Mouse (Mus musculus): Measurements from ENCODE around the gene Cbl.

Cbl gene

DNA sequence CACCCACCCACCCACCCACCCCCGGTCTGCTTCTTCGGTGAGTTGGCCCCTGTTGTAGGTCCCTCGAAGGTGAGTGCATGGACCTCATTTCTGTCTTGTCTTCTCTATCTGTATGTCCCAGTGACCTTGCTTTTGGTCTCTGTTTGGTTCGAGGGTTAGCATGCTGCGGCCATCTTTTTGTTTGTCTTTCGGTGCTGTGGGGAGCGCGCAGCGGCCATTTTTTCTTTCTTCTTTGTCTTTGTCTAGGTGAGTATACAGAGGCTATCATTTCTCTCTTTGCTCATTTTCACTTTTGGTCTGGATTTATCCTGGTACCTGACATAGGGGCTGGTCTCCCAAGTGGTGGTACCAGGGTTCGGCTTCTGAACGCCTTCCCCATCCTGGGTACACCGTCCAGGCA lies 55.0 kb downstream of the Cbl start:
- no peak for DNase-seq (ENCODE audit: low read depth)

DNA sequence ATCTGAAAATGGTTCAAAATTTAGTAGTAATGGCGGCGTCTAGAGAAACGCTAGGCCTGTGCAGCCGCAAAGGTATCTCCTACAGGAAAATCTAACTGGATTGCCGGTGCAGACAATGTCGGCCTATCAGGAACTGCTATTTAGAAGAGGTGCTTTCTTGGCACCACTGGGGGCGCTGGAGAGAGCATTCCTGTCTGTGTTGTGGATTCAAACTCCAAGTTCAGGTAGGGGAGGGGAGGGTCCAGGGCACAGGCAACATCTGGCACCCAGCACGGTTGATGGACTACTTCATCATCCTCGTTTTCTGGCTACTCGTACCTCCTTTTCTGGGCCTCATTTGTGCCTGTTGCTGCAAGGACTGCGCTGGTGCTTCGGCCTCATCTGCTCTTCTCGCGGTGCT lies 55.5 kb downstream of the Cbl start:
- DNase-seq (ENCODE audit: low read depth): peak; percentile 56

DNA sequence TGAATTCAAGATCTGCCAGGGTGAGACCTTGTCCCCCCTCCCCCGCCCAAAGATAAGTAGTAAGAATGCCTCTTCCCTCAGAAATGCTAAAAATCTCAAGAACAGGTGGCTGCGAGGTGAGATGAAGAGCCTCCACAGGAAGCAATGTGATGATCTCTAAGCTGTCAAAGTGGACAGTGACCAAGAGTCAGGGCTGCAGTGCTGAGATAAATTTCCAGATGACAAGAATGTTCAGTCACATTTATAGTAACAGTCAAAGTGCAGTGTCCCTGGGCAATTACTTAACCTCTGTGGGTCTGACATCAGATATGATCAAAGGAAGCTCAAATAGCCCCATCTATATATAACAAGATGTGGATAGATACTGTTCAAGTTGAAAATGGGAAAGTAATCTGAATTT lies 56.4 kb downstream of the Cbl start:
- DNase-seq (ENCODE audit: low read depth): no peak

DNA sequence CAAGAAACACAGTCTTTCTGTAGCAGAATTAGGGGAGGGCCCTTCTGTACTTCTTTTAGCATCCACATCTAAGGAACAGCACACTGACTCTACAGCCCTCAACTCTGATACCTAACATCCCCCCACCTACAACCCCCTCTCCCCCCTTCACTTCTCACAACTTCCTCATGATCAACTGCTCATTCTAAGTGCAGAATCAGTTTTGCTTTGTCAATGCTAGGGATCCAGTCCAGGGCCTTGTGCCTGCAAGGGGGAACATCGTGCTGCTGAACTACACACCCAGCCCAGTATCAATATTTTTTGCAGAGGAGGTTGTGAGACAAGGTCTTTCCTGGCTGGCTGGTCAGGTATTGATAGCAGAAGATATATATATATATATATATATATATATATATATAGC lies 57.9 kb downstream of the Cbl start:
- DNase-seq (ENCODE audit: low read depth): no peak

DNA sequence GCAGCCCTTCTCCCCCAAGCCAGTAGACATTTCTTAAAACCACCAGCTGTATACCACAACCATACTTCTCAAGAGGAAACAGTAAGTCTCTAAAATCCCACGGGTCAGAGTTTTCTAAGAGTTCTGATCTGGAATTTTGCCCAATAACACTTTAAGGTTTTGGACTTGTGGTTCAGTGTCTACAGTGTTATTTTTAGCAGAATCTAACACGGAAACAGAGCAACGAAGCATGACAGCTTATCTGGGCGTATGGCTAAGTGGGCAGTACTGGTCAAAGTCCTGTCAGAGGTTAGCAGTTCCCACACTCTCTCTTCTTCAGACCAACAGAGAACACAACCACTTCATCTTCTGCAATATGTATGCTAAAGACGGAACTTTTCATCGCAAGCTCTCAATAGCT lies 58.3 kb downstream of the Cbl start:
- DNase-seq (ENCODE audit: low read depth): no peak

DNA sequence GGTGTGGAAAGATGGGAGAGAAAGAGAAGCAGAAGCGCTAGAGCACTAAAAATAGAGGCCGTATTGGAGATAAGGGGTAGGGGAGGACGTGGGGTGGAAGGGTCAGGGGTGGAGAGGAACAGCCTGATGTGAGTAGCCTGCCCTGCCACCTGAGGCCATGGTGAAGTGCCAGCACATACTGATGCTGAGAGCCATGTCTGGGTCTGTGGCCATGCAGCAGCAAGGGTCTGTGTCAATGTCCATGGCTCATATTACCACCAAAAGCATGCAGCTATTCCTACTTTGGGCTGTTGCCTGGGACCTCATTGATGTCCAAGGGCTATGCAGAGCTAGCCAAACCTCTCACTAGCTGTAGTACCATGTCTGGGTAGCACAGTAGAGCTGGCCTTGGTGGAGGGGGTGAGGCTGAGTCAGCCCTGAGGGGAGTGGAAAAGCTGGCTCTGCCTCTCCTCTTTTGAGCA lies 63.1 kb downstream of the Cbl start:
- no peak for DNase-seq (ENCODE audit: low read depth)

DNA sequence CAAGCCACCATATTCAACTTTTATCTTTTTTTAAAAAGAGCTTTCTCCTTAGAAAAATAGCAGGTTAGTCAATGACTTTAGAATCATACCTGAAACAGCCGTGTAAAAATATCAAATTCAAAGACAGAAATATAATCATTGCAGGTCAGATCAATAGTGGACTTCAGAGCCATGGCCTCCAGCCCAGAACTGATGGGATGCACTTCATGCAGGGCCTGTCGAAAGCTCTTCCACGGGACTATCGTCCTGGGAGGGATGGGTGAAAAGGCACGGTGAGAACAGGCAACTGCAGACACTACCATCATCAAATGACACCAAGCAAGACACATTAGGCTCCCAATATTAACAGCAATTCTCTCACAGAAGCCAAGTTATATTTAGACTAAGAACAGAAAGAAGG lies 64.9 kb downstream of the Cbl start:
- no peak for DNase-seq (ENCODE audit: low read depth)

DNA sequence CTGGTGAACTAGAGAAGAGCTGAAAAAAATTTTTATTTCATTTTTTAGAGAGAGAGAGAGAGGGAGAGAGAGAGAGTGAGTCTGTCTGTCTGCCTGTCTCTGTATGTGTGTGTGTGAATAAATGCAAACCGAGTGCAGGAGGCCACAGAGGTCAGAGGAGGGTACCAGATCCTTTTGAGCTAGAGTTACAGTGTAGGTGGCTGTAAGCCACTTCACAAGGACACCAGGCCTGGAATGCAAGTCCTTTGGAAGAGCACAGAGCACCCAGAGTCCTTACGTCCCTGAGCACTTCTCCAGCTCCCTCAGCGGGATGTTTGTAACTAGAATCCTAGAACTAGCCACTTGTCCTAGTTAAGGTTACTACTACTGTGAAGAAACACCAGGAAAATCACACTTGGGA lies 74.0 kb downstream of the Cbl start:
- DNase-seq (ENCODE audit: low read depth): no peak

DNA sequence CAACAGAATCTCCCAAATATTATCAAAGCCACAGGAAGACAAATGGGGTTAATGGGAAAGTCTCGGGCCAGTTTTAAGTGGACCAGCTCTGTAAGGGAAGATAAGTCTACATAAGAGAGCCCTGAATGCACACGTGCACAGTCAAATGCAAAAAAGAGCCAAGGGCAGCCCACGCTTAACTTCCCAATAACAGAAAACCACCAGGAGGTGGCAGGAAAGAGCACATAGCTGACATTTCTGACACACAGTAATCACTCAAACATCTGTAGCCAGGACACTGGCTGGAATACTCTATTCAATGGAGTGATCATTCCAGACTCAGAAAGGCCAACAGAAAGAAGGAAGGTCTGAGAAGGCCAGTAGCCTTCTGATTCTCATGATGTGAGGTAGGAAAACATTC lies 86.6 kb downstream of the Cbl start:
- peak; percentile 44 for DNase-seq (ENCODE audit: low read depth)

DNA sequence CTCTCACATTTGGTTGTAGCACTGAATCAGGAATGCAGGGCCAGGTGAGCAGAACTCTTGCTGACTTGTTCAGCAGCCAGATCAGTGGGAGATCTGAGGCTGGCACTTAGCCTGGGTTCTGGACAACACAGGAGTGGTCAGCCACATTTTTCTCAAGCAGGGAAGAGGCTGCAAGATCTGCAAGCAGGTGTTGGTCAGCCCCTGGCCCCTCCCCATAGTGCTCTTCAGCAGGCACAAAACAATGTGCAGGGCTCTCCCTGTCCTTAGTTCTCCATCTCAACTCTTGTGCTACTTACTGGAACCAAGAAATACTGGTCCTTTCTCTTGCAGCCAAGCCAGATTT lies 89.2 kb downstream of the Cbl start:
- DNase-seq (ENCODE audit: low read depth): no peak

DNA sequence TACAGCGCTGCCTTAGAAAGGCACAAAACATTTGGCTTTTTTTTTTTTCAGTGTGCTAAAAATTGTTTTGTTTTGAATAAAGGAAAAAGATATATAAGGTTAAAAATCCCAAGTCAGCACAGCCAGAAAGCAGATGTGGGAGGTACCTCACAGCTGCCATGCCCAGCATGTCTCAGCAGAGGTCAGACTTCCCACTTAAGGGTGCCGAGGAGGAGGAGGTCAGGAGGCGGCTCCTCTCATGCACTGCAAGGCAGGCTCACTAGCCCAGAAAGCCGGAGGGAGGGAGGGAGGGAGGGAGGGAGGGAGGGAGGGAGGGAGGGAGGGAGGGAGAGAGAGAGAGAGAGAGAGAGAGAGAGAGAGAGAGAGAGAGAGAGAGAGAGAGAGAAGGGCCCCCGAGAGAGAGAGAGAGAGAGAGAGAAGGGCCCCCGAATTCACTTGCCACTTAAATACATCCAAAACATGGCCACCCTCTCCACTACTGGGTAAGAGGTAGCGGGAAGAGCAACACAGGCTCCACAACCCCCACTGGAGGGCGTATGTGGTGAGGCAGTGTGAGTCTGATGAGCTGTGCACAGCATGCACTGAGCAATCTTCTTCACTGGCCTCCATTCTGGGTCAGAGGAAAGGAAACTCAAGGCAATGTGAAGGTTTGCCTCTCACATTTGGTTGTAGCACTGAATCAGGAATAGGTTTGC lies 89.7 kb downstream of the Cbl start:
- DNase-seq (ENCODE audit: low read depth): no peak

DNA sequence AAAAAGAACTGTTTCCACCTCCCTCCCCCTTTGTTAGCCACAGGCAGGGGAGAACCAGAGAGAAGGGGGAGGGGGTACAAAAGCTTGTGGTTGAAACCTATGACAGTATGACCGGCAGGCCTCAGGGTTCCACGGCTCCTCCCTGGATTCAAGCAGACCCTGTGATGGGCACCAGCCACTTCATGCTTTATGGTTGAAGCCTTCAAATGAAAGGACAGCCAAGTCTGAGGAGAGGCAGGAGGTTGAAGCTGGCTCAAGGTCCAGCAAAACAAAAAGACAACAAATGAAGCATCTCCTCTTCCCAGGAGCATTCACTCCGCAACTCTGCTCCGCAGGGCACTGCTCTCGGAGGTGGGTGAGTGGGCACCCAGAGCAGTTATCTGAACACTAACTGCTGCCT lies 90.4 kb downstream of the Cbl start:
- no peak for DNase-seq (ENCODE audit: low read depth)

DNA sequence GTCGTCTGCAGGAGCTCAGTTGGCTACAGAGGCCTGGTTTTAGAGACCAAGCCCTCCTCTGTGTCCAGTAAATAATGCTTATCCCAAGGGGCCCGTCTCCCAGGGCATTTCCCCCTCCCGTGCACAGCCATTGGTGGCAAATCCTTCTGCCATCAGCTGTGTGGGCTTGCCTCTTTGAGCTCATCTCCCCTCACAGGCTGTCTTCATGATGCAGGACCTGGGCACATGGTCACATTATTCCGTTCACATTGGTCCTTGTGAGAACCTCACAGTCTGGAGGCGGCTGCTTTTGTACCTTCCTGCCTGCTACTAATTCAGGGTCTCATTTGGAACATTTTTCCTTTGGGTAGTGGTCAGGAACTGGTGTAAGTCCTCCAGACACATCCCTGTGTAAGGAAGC lies 91.9 kb downstream of the Cbl start:
- DNase-seq (ENCODE audit: low read depth): no peak

DNA sequence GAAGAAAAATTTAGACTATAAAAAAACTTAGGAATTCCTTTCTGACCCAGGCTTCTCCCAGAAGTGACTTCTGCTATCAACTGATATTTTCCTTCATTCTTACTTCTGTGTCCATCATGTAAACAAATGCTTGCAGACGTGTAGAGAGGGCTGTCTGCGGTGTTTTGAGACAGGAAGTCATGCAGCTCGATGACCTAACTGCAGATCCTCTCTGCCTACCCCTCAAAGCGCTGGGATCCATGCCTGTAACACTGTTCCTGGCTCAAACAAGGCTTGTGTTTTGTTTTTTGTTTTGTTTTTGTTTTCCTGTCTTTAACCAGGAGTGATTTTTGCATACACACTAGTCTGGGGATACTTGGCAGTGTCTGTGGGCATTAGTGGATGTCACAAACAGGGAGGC lies 96.0 kb downstream of the Cbl start:
- DNase-seq (ENCODE audit: low read depth): no peak

DNA sequence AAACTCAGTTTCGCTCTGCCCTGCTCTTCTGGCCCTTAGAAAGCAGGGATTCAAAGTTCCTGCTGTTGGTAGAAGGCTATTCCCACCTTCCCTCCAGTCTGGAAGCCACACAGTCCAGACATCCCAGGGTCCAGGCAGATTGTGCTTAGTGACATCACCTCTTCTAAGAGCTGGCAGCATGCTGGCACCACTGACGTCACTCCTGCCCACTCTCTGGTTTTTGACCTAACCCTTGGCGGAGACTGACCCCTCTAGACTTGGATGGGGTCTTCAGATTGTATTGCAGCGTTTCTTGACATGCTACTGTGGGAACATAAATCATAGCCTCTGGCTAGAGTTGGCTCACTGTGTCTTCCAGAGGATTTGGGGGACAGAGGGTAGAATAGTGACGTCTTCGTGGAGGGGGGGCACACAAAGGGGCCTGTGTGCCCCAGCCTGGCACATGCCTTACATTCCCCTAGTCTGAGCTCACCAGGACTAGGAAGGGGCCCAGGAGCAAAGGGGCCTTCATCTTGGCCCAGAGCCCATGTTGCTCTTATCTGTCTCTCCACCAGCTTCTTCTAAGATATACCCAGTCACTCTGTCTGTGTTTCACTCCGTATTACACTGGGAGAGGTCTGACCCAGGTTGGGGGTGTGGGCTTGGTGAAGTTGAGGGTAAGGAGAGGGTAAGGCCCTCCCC lies 98.0 kb downstream of the Cbl start:
- DNase-seq (ENCODE audit: low read depth): no peak

DNA sequence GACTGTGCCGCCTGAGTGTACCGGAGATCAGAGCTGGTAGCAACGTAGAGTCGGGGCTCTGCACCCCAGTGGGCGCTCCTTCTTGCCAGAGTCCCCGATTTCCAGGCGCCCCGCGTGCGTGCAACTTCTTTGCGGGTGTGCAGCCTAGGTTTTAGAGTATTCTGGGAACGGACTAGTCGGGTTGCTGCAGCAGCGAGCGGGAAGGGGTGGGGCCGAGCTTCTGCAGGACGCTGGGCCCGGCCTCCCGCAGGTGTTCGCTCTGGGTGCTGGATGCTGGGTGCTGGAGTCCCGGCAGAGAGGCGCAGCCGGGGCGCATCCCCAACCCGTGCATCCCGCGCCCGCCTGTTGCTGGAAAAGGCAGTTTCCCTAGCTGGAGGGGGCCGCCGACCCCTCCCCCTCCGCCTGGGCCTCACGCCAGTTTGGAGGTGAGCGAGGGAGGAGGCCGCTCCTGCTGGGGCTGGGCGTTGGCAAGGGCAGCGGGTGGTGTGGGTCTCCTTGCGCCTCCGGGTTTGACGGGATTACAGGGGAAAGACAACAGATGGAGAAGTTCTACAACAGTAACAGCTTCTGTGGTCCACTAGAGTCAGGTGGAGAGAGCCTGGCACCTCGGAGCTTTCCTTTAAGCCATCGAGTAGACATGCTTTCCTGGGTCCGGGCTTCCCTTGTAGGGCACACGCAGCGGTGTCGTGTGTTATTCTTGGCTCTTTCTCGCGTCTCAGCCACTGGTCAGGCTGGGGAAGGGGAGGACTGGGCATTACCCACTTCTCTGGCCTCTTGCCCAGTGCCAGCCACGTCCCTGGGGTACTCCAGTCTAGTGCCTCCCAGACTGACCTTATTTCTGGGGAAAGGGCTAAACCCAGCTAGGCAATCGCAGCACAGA lies 98.8 kb downstream of the Cbl start:
- peak; percentile 54 for DNase-seq (ENCODE audit: low read depth)

DNA sequence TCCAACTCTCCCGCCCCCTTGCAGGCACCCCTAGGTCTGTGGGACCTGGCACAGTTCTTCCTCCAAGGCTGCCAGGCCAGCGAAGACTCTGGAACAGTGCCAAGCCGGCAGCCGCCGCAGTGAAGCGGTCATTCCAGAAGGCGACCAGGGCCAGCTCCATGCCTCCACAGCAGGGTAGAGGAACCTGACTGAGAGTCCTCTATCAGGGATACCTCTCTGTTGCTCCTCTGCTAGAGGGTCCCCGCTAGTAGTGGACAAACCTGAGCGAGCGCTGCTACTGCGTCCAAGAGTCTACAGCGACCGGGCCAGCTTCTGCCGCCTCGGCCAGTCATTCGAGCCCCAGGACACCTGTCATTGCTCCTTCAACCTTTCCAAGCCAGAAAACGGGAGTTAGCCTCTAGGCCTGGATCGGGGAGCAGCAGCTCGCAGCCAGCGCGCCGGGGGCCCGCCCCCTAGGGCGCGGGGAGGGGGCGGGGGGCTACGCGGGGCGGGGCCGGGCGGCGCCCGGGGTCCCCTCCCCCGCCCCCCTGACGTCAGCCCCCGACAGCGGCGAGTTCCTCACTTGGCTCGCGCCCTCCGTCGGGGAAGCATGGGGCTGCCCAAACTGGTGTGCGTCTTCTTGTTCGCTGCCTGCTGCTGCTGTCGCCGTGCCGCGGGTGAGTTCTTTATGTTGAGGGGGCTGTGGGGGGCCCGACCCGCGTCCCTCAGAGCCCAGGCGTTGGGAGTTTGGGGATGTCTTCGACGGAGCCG lies 99.6 kb downstream of the Cbl start, which contains the start of gene Mcam:
Mcam (plus strand) TSS at position 369 of the 750 bp plus-strand sequence.
- no peak for DNase-seq (ENCODE audit: low read depth)

DNA sequence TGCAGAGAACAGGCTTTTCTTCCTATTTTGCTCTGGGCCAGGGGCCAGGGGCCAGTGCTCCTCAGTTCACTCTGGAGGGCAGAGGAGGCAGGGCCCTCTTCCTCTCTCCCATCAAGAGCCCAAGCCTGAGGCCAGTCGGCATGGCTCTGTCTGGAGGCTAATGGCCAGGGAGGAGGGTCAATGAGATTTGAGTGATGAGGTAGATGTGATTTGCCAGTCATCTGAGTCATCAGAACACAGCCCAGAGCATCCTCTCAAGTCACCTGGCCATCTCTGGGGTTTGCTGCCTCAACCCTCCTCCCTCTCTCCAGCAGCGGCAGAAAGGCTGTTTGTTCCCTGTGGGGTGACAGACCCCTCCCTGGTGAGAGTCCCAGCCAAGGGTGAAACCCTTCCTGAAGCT lies 100.6 kb downstream of the Cbl start:
- DNase-seq (ENCODE audit: low read depth): no peak

DNA sequence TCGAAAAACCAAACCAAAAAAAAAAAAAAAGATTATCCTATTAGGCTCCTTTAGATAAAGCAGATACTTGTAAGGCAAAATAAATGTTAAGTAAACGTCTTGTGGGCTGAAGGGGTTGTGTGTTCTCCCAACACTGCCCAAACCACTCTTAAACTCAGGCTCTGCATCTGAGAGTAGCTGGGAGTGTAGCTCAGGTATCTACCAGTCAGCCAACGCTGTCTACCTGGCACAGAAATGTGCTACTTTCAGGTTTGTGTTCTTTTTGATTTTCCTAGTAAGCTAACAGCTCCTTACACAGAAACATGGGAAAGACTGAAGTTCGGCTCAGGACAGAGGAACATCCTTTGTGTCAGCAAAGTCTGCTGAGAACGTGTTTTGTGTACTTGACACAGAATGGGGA lies 101.6 kb downstream of the Cbl start:
- no peak for DNase-seq (ENCODE audit: low read depth)

DNA sequence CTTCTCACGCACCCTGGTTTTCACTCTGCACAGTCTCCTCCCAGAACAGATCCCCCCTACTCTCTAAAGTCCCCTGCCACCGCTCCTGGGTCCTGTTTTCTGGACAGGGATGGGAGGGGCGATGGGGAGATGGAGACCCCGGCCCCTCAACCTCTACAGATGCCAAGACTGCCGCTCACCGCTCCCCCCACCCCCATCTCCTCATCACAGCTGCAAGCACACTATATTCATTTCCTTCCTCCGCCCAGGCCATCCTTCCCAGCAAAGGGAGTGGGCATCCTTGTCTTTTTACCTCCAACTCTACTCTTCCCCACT lies 102.6 kb downstream of the Cbl start:
- DNase-seq (ENCODE audit: low read depth): no peak

DNA sequence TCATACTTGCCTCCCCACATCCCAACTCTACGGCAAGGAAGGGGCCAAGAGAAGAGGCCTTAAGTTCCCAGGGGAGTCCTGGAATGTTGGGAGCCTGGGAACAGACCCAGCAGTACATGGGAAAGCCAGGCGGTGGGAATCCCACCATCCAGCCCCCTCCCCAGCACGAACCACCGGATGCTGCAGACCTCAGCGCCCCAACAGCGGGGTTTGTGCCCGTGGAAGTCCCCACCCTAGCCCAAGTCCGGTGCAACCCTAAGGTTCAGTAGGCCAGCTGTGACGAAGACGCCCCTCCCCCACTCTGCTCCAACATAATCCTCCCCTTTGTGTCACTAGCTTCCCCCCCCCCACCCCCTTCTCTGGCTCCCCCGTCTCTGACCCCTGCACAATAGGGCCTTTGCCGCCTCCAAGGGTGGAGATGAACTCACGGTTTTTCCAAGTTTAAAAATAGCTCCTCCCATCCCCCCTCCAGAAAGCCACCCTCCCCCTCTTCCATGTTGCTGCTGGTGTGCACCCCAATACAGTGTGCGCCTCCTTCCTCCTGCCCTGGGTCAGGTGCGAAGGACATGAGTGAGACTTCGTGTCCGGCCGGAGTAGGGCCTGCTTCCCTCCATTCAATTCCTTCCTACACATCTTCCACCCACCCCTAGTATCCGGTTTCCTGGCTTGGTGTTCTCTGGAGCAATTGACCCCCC lies 103.1 kb downstream of the Cbl start:
- peak; percentile 50 for DNase-seq (ENCODE audit: low read depth)

DNA sequence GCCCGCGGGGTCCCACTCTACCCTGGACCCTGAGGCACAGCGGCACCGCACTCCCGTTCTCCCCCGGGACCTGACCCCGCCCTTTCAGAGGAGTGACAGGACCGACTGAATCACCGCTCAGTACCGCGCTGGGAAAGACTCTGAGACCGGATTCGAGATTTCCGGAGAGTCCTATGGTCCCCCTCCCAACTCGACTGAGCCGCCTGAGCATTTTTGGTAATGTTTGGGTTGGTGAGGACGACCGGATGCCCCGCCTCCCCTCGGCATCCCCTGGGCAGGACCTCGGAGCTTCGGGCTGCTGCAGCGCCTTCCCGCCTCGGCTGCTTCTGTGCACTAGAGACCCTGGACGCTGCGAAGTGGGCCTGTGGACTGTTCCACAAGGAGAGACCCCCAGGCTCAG lies 103.8 kb downstream of the Cbl start:
- peak; percentile 87 for DNase-seq (ENCODE audit: low read depth)

All from naive thymus-derived CD4-positive, alpha-beta T cell, adult 2 months (primary cell).